Mouse (Mus musculus): ENCODE measurements around the gene Tns1. TPM values are rescaled to one million over a fixed set of nuclear protein-coding genes. Genes with fewer than 3 reads are reported as not detected.

Gene Tns1
- total RNA-seq, 2 experiments from 2014 or later, result 36.1 to 50.9 TPM

Other genes with a start within 250 kb of the Tns1 start
- gene Rufy4, start 1.1 kb upstream of the Tns1 start, total RNA-seq (2021), result not detected
- under 1 TPM in 1 of 2 experiments, not detected in 1; 0.10 TPM for gene Cxcr2, start 29.5 kb upstream of the Tns1 start, total RNA-seq (2021)
- not detected for gene Cxcr1, start 70.2 kb upstream of the Tns1 start, total RNA-seq (2021)
- 100 to 1,000 TPM; 259 to 262 TPM for gene Arpc2, start 111.6 kb upstream of the Tns1 start, total RNA-seq (2021)
- gene Gpbar1, start 154.1 kb upstream of the Tns1 start, total RNA-seq (2021), result not detected
- gene Aamp, start 160.3 kb upstream of the Tns1 start, total RNA-seq (2021), result 100 to 1,000 TPM; 139 to 143 TPM
- 100 to 1,000 TPM; 151 to 166 TPM for gene Pnkd, start 160.5 kb upstream of the Tns1 start, total RNA-seq (2021)
- 10 to 100 TPM; 21.5 to 26.4 TPM for gene Tmbim1, start 181.2 kb upstream of the Tns1 start, total RNA-seq (2021)
- gene Catip, start 237.7 kb upstream of the Tns1 start, total RNA-seq (2021), result 1 to 10 TPM; 1.3 TPM